Mouse (Mus musculus): ENCODE data around the gene Gps2. TPM values are rescaled to one million over a fixed set of nuclear protein-coding genes. Genes with fewer than 3 reads are reported as not detected.
"Not testable (repeated sequence)": the region's sequence is repeated elsewhere in the genome, so short reads cannot be mapped to it uniquely, and the experiment has no call there.

The Gps2 gene
- total and polyA plus RNA-seq, 3 experiments, result 78.0 to 113 TPM; not detected in 1

DNA sequence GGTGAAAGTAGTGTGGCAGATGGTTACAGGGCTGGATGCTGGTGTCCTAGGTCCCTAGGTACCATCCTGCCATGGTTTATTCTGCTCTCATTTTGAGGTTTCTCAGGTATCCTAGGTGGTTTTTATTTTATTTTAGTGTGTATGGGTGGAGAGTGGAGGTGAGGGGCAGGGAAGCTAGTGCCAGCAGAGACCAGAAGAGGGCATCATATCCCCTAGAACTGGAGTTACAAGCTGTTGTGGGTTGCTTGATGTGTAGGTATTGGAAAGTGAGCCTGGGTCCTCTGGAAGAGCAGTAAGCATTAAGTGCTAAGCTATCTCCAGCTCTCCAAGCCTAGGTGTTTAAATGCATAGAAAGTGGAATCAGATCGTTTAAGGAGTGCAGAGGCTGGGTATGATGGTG is 38.6 kb downstream of the Gps2 start:
- DNase-seq (ENCODE audit: low read depth, low spot score), result no peak
- H3K79me2 ChIP-seq (ENCODE audit: control insufficient read depth, insufficient read depth, low read length, poor library complexity), result no peaks in the 10 kb centered on the region
- TF ChIP-seq ZC3H11A (IDR thresholded peaks at IDR 0.05; ENCODE audit: low read depth, low read length) (no peak), CTCF (IDR thresholded peaks at IDR 0.05 in 2 of 3, conservative IDR thresholded peaks at IDR 0.05 in 1 of 3; ENCODE audit: control insufficient read depth in 1 of 3, insufficient read depth in 1 of 3, low read depth in 2 of 3, low read length in 3 of 3, poor library complexity in 1 of 3, severe bottlenecking in 1 of 3) (peak; percentile 12 to 47 (median 33); a peak in 5 of 6 replicates), MAZ (IDR thresholded peaks at IDR 0.05; ENCODE audit: low read depth, low read length) (no peak), ELF1 (IDR thresholded peaks at IDR 0.05; ENCODE audit: low read depth, low read length) (no peak), RAD21 (IDR thresholded peaks at IDR 0.05; ENCODE audit: low read depth, low read length) (peak; percentile 39), SMC3 (IDR thresholded peaks at IDR 0.05; ENCODE audit: low read depth, low read length) (peak; percentile 41; the same call in 1 of the 2 replicates), MAX (IDR thresholded peaks at IDR 0.05; ENCODE audit: low read length) (no peak), TCF12 (IDR thresholded peaks at IDR 0.05; ENCODE audit: low read depth, low read length) (no peak), TBP (IDR thresholded peaks at IDR 0.05; ENCODE audit: low read depth, low read length) (no peak)
- no peaks in the 10 kb centered on the region for H3K9me3 ChIP-seq (replicated peaks; ENCODE audit: insufficient read depth, low read length)
- H3K4me1 ChIP-seq (ENCODE audit: control insufficient read depth in 1 of 2, insufficient read depth in 2 of 2, low read length in 2 of 2), result peaks cover 6 to 18% of the 10 kb centered on the region in 2 experiments
- no peak overlapping the region for H3K4me3 ChIP-seq (ENCODE audit: control insufficient read depth in 1 of 2, insufficient read depth in 1 of 2, low read depth in 2 of 2, low read length in 2 of 2)
- H3K27ac ChIP-seq (ENCODE audit: control insufficient read depth, low read depth, low read length), result no peak overlapping the region
- H3K36me3 ChIP-seq (ENCODE audit: control insufficient read depth in 1 of 2, insufficient read depth in 2 of 2, low read length in 2 of 2), result no peaks in the 10 kb centered on the region; a peak in 1 of 4 replicates
- no peak overlapping the region for H3K9ac ChIP-seq (ENCODE audit: control insufficient read depth, low read depth, low read length, poor library complexity, severe bottlenecking)
- no peaks in the 10 kb centered on the region for H3K27me3 ChIP-seq (ENCODE audit: control insufficient read depth in 1 of 2, insufficient read depth in 2 of 2, low read length in 2 of 2)

DNA sequence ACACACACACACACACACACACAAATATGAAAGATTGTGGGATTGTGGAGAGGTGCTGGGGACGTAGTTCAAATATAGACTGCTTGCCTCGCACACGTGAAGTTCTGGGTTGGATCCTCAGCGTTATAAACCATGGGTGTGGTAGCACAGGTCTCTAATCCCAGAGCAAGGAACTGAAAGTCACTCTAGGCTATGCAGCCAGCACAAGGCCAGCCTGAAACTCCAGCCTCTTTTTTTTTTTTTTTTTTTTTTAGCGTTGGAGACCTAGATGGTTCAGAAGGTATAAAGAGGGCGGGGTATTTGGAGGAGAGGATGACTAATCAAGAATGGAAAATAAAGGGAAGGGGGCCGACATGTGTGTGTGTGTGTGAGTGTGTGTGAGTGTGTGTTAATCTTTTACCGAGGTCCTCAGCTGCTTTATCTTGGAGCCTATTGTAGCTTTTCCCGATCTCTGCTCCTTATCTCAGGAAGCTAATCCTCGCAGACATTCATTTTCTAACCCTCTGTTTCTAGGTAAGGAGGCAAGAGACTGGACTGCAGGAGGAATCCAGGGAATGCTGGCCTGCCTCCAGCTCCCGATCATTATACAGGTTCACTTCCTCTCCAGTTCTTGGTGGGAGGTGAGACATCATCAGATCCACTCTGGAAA is 39.7 kb downstream of the Gps2 start:
- H3K79me2 ChIP-seq (ENCODE audit: control insufficient read depth, insufficient read depth, low read length, poor library complexity), result no peaks in the 10 kb centered on the region
- H3K9ac ChIP-seq (ENCODE audit: control insufficient read depth, low read depth, low read length, poor library complexity, severe bottlenecking), result no peak overlapping the region; the same call in 1 of the 2 replicates
- no peaks in the 10 kb centered on the region for H3K36me3 ChIP-seq (ENCODE audit: control insufficient read depth in 1 of 2, insufficient read depth in 2 of 2, low read length in 2 of 2)
- no peaks in the 10 kb centered on the region for H3K27me3 ChIP-seq (ENCODE audit: control insufficient read depth in 1 of 2, insufficient read depth in 2 of 2, low read length in 2 of 2)
- TF ChIP-seq RCOR1 (IDR thresholded peaks at IDR 0.05; ENCODE audit: low read depth, low read length), result peak; percentile 11; the same call in 1 of the 2 replicates
- TF ChIP-seq POLR2A (IDR thresholded peaks at IDR 0.05; ENCODE audit: control insufficient read depth in 1 of 2, insufficient read depth in 1 of 2, low read depth in 1 of 2, low read length in 2 of 2, poor library complexity in 1 of 2), result no peak
- TF ChIP-seq ZNF384 (IDR thresholded peaks at IDR 0.05; ENCODE audit: low read depth, low read length), result peak; percentile 90
- peak; percentile 28 to 40; a peak in 2 of 4 replicates for TF ChIP-seq EP300 (IDR thresholded peaks at IDR 0.05; ENCODE audit: low read depth in 1 of 2, low read length in 2 of 2)
- peak; percentile 59 for TF ChIP-seq GATA1 (IDR thresholded peaks at IDR 0.05; ENCODE audit: low read depth, low read length)
- no peak overlapping the region for H3K4me3 ChIP-seq (ENCODE audit: control insufficient read depth in 1 of 2, insufficient read depth in 1 of 2, low read depth in 2 of 2, low read length in 2 of 2)
- peaks cover 6 to 12% of the 10 kb centered on the region in 2 experiments for H3K4me1 ChIP-seq (ENCODE audit: control insufficient read depth in 1 of 2, insufficient read depth in 2 of 2, low read length in 2 of 2)
- no peaks in the 10 kb centered on the region for H3K9me3 ChIP-seq (replicated peaks; ENCODE audit: insufficient read depth, low read length)
- H3K27ac ChIP-seq (ENCODE audit: control insufficient read depth, low read depth, low read length), result no peak overlapping the region
- peak; percentile 46 for DNase-seq (ENCODE audit: low read depth, low spot score)

DNA sequence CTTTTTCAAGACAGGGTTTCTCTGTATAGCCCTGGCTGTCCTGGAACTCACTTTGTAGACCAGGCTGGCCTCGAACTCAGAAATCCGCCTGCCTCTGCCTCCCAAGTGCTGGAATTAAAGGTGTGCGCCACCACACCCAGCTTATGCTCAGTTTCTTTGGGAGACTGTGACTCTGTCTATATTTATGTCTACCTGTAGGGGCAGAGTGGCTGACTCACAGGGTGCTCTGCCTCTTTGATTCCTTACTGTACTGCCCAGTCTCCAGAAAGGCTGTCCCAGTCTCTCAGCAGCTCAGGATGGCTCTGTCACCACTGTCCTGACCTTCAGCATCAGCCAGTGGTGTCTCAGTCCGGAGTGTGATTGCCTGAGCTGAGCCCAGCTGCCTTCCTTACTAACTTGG is 41.9 kb downstream of the Gps2 start:
- H3K36me3 ChIP-seq (ENCODE audit: control insufficient read depth in 1 of 2, insufficient read depth in 2 of 2, low read length in 2 of 2); H3K27me3 ChIP-seq (ENCODE audit: control insufficient read depth in 1 of 2, insufficient read depth in 2 of 2, low read length in 2 of 2): not testable (repeated sequence)
- peak in 1 of 3 experiments; percentile 16; a peak in 2 of 6 replicates for TF ChIP-seq CTCF (IDR thresholded peaks at IDR 0.05 in 2 of 3, conservative IDR thresholded peaks at IDR 0.05 in 1 of 3; ENCODE audit: control insufficient read depth in 1 of 3, insufficient read depth in 1 of 3, low read depth in 2 of 3, low read length in 3 of 3, poor library complexity in 1 of 3, severe bottlenecking in 1 of 3)

More for the DNA sequence above, 41.9 kb downstream of the Gps2 start:
- not testable (repeated sequence) for H3K9me3 ChIP-seq (replicated peaks; ENCODE audit: insufficient read depth, low read length); H3K79me2 ChIP-seq (ENCODE audit: control insufficient read depth, insufficient read depth, low read length, poor library complexity); H3K27ac ChIP-seq (ENCODE audit: control insufficient read depth, low read depth, low read length); H3K9ac ChIP-seq (ENCODE audit: control insufficient read depth, low read depth, low read length, poor library complexity, severe bottlenecking); DNase-seq (ENCODE audit: low read depth, low spot score); H3K4me3 ChIP-seq (ENCODE audit: control insufficient read depth in 1 of 2, insufficient read depth in 1 of 2, low read depth in 2 of 2, low read length in 2 of 2); H3K4me1 ChIP-seq (ENCODE audit: control insufficient read depth in 1 of 2, insufficient read depth in 2 of 2, low read length in 2 of 2)

All from MEL (cell line).